Mouse (Mus musculus): ENCODE data around the gene Rasl11a.

- TF ChIP-seq CTCF (IDR thresholded peaks at IDR 0.05; ENCODE audit: insufficient read depth, low read depth, low read length) = no peak
- TF ChIP-seq POLR2A (IDR thresholded peaks at IDR 0.05; ENCODE audit: insufficient read depth, low read depth, low read length) = no peak
These were observed 38.8 kb downstream of the Rasl11a start for GRCm38 (mm10) chr5:146883486-146884272.

Measured in olfactory bulb, adult 2 months (tissue).